Mouse (Mus musculus) forebrain, embryonic 14.5 days (tissue): ENCODE measurements at regions not wholly inside any gene's neighbourhood (a gene's known extent, or its start where the extent isn't known, plus 50 kb on each side); places are given as distances from the start of the nearest gene placed in this dataset.

ENCODE experiments used
- ATAC-seq: fragments of 200-750 bp; cut with Nextera tagmentation; 2 replicates; pipeline ENCODE4 v1.8.0; 2017; ENCODE audit warnings: mild to moderate bottlenecking, moderate library complexity
- DNase-seq: peaks from one replicate; pipeline ENCODE4 v3.0.0-alpha.2; 2015; ENCODE audit warnings: low spot score
- H3K27ac ChIP-seq: fragments of 300-500 bp; sonication (generic); 2 replicates; pipeline ENCODE4 v1.5.1; 2014; ENCODE audit warnings: low read depth, mild to moderate bottlenecking, control low read depth, low read length, moderate library complexity
- H3K27me3 ChIP-seq: fragments of 300-500 bp; sonication (generic); replicated peaks from 2 replicates; pipeline ENCODE4 v1.6.1; 2014; ENCODE audit warnings: low read length, control low read depth, mixed read lengths; ENCODE audit not compliant: control insufficient read depth, insufficient read depth
- H3K36me3 ChIP-seq: fragments of 300-500 bp; sonication (generic); 2 replicates; pipeline ENCODE4 v1.6.1; 2014; ENCODE audit warnings: low read length, control low read depth; ENCODE audit not compliant: control insufficient read depth, insufficient read depth
- H3K4me1 ChIP-seq: fragments of 300-500 bp; sonication (generic); 2 replicates; pipeline ENCODE4 v1.6.1; 2014; ENCODE audit warnings: antibody characterized with exemption, low read length, control low read depth; ENCODE audit not compliant: control insufficient read depth, insufficient read depth
- H3K4me2 ChIP-seq: fragments of 300-500 bp; sonication (generic); 2 replicates; pipeline ENCODE4 v1.6.1; 2014; ENCODE audit warnings: mild to moderate bottlenecking, control low read depth, low read length
- H3K4me3 ChIP-seq: fragments of 300-500 bp; sonication (generic); 2 replicates; pipeline ENCODE4 v1.5.1; 2014; ENCODE audit warnings: low read depth, low read length, control low read depth
- H3K9ac ChIP-seq: fragments of 300-500 bp; sonication (generic); 2 replicates; pipeline ENCODE4 v1.6.1; 2014; ENCODE audit warnings: mild to moderate bottlenecking, low read length, control low read depth, moderate library complexity
- H3K9me3 ChIP-seq: fragments of 300-500 bp; sonication (generic); replicated peaks from 2 replicates; pipeline ENCODE4 v1.6.1; 2016; ENCODE audit warnings: low read length, control low read depth, mixed read lengths; ENCODE audit not compliant: control insufficient read depth
- WGBS: fragments of 180-500 bp; shearing (Covaris S2); extraction: QIAGEN DNeasy Blood & Tissue Kit; methylation state at CpG from one replicate; pipeline ENCODE4 v1.1.7; 2014; 5-methylcytosine and 5-hydroxymethylcytosine counted together

DNA sequence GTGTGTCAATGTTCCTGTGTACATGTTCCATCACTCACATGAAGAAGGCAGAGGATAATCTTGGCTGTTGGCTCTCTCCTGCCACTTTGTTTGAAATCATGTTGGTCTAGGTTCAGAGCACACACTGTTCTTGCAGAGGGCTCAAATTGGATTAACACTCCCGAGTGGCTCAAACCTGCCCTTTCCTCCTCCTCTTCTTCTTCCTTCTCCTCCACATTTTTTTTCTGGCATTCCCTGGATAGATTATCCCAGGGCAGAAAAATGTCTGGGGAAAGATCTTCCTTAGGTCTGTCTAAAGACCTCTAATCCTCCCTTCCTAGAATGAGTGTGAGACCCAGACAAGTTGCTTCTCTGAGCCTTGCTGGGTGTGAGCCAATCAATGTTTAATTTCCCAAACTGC is 594.4 kb upstream of the 3110018I06Rik start:
- 40% methylated on average over 1 of the region's 1 CpGs for WGBS
- Histone ChIP-seq H3K36me3 (no peaks in the 10 kb centered on the region), H3K27ac (no peak overlapping the region), H3K27me3 (no peaks in the 10 kb centered on the region), H3K4me1 (no peaks in the 10 kb centered on the region), H3K9me3 (no peaks in the 10 kb centered on the region), H3K9ac (no peak overlapping the region), H3K4me2 (no peak overlapping the region), H3K4me3 (no peak overlapping the region)
- DNase-seq (no peak), ATAC-seq (no peak)

GRCm38 (mm10) chr12:106904202-106904601 is 584.2 kb upstream of the 3110018I06Rik start:
- H3K4me2 ChIP-seq = no peak overlapping the region
- no peaks in the 10 kb centered on the region for H3K36me3 ChIP-seq
- 69% methylated on average over 5 of the region's 5 CpGs for WGBS
- no peak for ATAC-seq
- no peaks in the 10 kb centered on the region for H3K27me3 ChIP-seq
- H3K9me3 ChIP-seq = no peaks in the 10 kb centered on the region
- H3K4me3 ChIP-seq = no peak overlapping the region
- H3K9ac ChIP-seq = no peak overlapping the region
- DNase-seq = no peak
- H3K27ac ChIP-seq = no peak overlapping the region
- H3K4me1 ChIP-seq = no peaks in the 10 kb centered on the region

DNA sequence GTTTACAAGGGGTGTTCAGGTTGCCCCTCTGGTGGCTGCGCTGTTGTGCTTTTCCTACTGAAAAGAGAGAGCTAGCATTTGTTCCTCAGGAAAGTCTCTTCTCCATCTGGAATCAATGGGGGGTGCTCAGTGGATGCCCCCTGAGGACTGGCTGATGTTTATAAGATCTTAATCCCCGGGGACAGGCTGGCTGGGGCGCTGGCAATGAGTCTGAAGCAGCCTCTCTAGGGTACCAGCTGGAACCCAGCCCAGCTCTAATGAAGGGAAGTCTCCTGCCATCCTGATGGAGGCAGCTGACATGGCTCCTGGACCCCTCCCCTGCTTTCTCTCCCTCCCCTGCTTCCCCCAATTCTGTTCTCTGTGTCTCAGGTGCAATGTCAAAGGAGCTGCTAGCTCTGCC is 575.6 kb upstream of the 3110018I06Rik start:
- ATAC-seq = peak; percentile 61; the same call in 1 of the 2 replicates
- Histone ChIP-seq H3K4me1 (no peaks in the 10 kb centered on the region), H3K9ac (no peak overlapping the region), H3K9me3 (no peaks in the 10 kb centered on the region), H3K27me3 (no peaks in the 10 kb centered on the region), H3K36me3 (no peaks in the 10 kb centered on the region), H3K4me3 (no peak overlapping the region), H3K4me2 (no peak overlapping the region), H3K27ac (no peak overlapping the region)
- DNase-seq = peak; percentile 70
- whole genome bisulfite sequencing = 23% methylated on average over 3 of the region's 3 CpGs

- no peak; the same call in 1 of the 2 replicates for ATAC-seq
- Histone ChIP-seq H3K27me3 (no peaks in the 10 kb centered on the region), H3K36me3 (no peaks in the 10 kb centered on the region), H3K27ac (no peak overlapping the region), H3K4me1 (peaks cover 12% of the 10 kb centered on the region), H3K9me3 (no peaks in the 10 kb centered on the region), H3K4me3 (no peak overlapping the region), H3K9ac (no peak overlapping the region), H3K4me2 (no peak overlapping the region)
- DNase-seq = peak; percentile 41
- 64% methylated on average over 12 of the region's 12 CpGs for WGBS
Observed at GRCm38 (mm10) chr12:106922571-106922991, 565.9 kb upstream of the 3110018I06Rik start.

DNA sequence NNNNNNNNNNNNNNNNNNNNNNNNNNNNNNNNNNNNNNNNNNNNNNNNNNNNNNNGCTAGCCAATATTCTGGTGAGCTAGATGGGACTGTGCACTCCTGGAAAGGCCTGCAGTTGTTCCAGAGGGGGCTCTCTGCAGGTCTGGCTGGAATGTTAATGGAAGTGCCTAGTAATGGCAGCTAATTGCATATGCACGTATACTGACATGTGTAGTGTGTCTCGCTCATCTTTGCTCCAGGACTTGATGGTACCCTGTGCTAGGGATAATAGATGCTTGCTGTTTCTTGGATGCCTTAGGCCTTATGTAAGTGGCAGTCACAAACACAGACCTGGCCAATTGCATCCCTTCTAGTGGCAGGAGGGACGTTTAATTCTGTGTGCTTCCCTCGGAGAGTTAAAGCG is 560.0 kb upstream of the 3110018I06Rik start:
- Histone ChIP-seq H3K9me3 (no peaks in the 10 kb centered on the region), H3K27me3 (no peaks in the 10 kb centered on the region), H3K9ac (no peak overlapping the region), H3K36me3 (no peaks in the 10 kb centered on the region), H3K4me2 (no peak overlapping the region), H3K4me3 (no peak overlapping the region), H3K4me1 (peaks cover 8% of the 10 kb centered on the region), H3K27ac (no peak overlapping the region)
- DNase-seq (no peak), ATAC-seq (no peak)
- 51% methylated on average over 5 of the region's 5 CpGs for WGBS

DNA sequence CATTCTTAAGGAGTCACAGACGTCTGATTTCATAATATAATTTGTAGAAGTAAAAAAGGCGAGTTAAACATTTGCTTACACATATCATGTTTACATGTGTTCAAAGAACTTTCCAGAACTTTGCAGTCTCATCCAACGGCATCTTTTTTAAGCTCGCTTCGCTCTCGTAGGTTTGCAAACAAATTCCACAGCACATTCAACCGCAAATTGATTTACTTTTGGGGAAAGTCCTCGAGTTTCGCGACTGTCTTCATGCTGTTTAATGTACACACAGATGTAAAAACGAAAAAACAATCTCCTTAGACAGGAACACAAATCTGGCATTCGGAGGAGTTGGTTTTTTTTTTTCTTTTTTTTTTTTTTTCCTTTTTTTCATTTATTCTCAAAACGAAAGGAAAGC is 559.3 kb upstream of the 3110018I06Rik start:
- no peak overlapping the region for H3K4me3 ChIP-seq
- H3K9me3 ChIP-seq = no peaks in the 10 kb centered on the region
- H3K27ac ChIP-seq = no peak overlapping the region
- ATAC-seq (no peak), DNase-seq (no peak)
- H3K36me3 ChIP-seq = no peaks in the 10 kb centered on the region
- H3K4me1 ChIP-seq = peaks cover 7% of the 10 kb centered on the region; the same call in 1 of the 2 replicates
- no peak overlapping the region for H3K9ac ChIP-seq
- no peak overlapping the region for H3K4me2 ChIP-seq
- WGBS = 83% methylated on average over 13 of the region's 13 CpGs
- H3K27me3 ChIP-seq = no peaks in the 10 kb centered on the region

GRCm38 (mm10) chr12:106931591-106931990 is 556.8 kb upstream of the 3110018I06Rik start:
- Histone ChIP-seq H3K9ac (no peak overlapping the region), H3K4me3 (no peak overlapping the region), H3K36me3 (no peaks in the 10 kb centered on the region), H3K9me3 (no peaks in the 10 kb centered on the region), H3K27ac (no peak overlapping the region), H3K27me3 (no peaks in the 10 kb centered on the region), H3K4me2 (no peak overlapping the region), H3K4me1 (peaks cover 7% of the 10 kb centered on the region; the same call in 1 of the 2 replicates)
- WGBS = 49% methylated on average over 3 of the region's 3 CpGs
- no peak for DNase-seq
- no peak for ATAC-seq

- Histone ChIP-seq H3K4me3 (no peak overlapping the region), H3K27me3 (no peaks in the 10 kb centered on the region), H3K4me1 (peaks cover 7% of the 10 kb centered on the region), H3K36me3 (no peaks in the 10 kb centered on the region), H3K9me3 (no peaks in the 10 kb centered on the region), H3K4me2 (no peak overlapping the region), H3K9ac (no peak overlapping the region), H3K27ac (no peak overlapping the region)
- WGBS = 70% methylated on average over 12 of the region's 12 CpGs
- ATAC-seq = no peak
- DNase-seq = peak; percentile 61
Observed at GRCm38 (mm10) chr12:106939381-106939780, 549.1 kb upstream of the 3110018I06Rik start.

- Histone ChIP-seq H3K27me3 (no peaks in the 10 kb centered on the region), H3K9me3 (no peaks in the 10 kb centered on the region), H3K27ac (no peak overlapping the region), H3K9ac (no peak overlapping the region), H3K4me3 (no peak overlapping the region), H3K4me2 (no peak overlapping the region), H3K4me1 (peaks cover 7% of the 10 kb centered on the region), H3K36me3 (no peaks in the 10 kb centered on the region)
- 0 out of 2 replicates have a peak, but pooled peaks have one; percentile 23 for ATAC-seq
- 3% methylated on average over 5 of the region's 5 CpGs for WGBS
- peak; percentile 42 for DNase-seq
Observed at GRCm38 (mm10) chr12:106943874-106944273, 544.6 kb upstream of the 3110018I06Rik start.
